Mouse (Mus musculus) kidney, adult 2 months (tissue): Measurements from ENCODE around the gene Gna13.

Source experiments
- CTCF ChIP-seq: fragments of 200-500 bp; conservative IDR thresholded peaks from 2 replicates; pipeline ENCODE4 v1.5.1; 2011; ENCODE audit warnings: low read depth, mild to moderate bottlenecking, control low read depth, low read length, moderate library complexity, mixed read lengths; ENCODE audit not compliant: insufficient read depth, insufficient read length
- POLR2A ChIP-seq: fragments of 200-500 bp; IDR thresholded peaks from one replicate; pipeline ENCODE4 v1.6.1; 2011; ENCODE audit warnings: low read depth, low read length, control low read depth

GRCm38 (mm10) chr11:109410197-109410980 lies 47.8 kb downstream of the Gna13 start:
- no peak for TF ChIP-seq POLR2A
- TF ChIP-seq CTCF, result no peak
